Mouse (Mus musculus): ENCODE data around the gene Lkaaear1. TPM values are rescaled to one million over a fixed set of nuclear protein-coding genes. Genes with fewer than 3 reads are reported as not detected.

Gene Lkaaear1
- polyA plus RNA-seq, 1 experiment from 2014 or later, result not detected

- no peak for ATAC-seq (replicated peaks; ENCODE audit: insufficient number of reproducible peaks, insufficient read depth, low FRiP score, low read depth)
- H3K27ac ChIP-seq, result no peak overlapping the region
- H3K4me3 ChIP-seq, result no peak overlapping the region
- H3K4me1 ChIP-seq (replicated peaks), result peaks cover 5% of the 10 kb centered on the region
- peaks cover 82% of the 10 kb centered on the region for H3K36me3 ChIP-seq
- H3K9ac ChIP-seq, result no peak overlapping the region
- H3K4me2 ChIP-seq, result no peak overlapping the region
- no peaks in the 10 kb centered on the region for H3K9me3 ChIP-seq (replicated peaks)
- no peaks in the 10 kb centered on the region for H3K27me3 ChIP-seq
Measured at GRCm38 (mm10) chr2:181653065-181653464, 45.2 kb downstream of the Lkaaear1 start.

- WGBS, result 93% methylated on average over 10 of the region's 10 CpGs
- no peak for ATAC-seq (replicated peaks; ENCODE audit: insufficient number of reproducible peaks, insufficient read depth, low FRiP score, low read depth)
- Histone ChIP-seq H3K4me2 (no peak overlapping the region), H3K4me3 (no peak overlapping the region), H3K27me3 (no peaks in the 10 kb centered on the region), H3K36me3 (peaks cover 86% of the 10 kb centered on the region), H3K9ac (no peak overlapping the region), H3K4me1 (replicated peaks) (peaks cover 5% of the 10 kb centered on the region), H3K27ac (no peak overlapping the region), H3K9me3 (replicated peaks) (no peaks in the 10 kb centered on the region)
Measured at GRCm38 (mm10) chr2:181648926-181649325, 49.3 kb downstream of the Lkaaear1 start.

Other genes with a start within 250 kb of the Lkaaear1 start
- 8.6 and 10.4 TPM in 2 replicates for gene Zbtb46, start 239.0 kb downstream of the Lkaaear1 start, polyA plus RNA-seq (2015; fragmentation: Nextera tagmentation; extraction: Ambion mirVana)
- 0.10 and 0.26 TPM in 2 replicates for gene Abhd16b, start 205.2 kb downstream of the Lkaaear1 start, polyA plus RNA-seq (2015; fragmentation: Nextera tagmentation; extraction: Ambion mirVana)
- 105 and 117 TPM in 2 replicates for gene Tpd52l2, start 201.3 kb downstream of the Lkaaear1 start, polyA plus RNA-seq (2015; fragmentation: Nextera tagmentation; extraction: Ambion mirVana)
- 70.3 and 83.3 TPM in 2 replicates for gene Dnajc5, start 178.0 kb downstream of the Lkaaear1 start, polyA plus RNA-seq (2015; fragmentation: Nextera tagmentation; extraction: Ambion mirVana)
- gene Uckl1, start 113.5 kb downstream of the Lkaaear1 start, polyA plus RNA-seq (2015; fragmentation: Nextera tagmentation; extraction: Ambion mirVana), result 61.8 and 71.6 TPM in 2 replicates
- gene Prpf6, start 106.6 kb downstream of the Lkaaear1 start, polyA plus RNA-seq (2015; fragmentation: Nextera tagmentation; extraction: Ambion mirVana), result 38.9 and 45.5 TPM in 2 replicates
- gene Zfp512b, start 105.6 kb downstream of the Lkaaear1 start, polyA plus RNA-seq (2015; fragmentation: Nextera tagmentation; extraction: Ambion mirVana), result 23.1 and 35.8 TPM in 2 replicates
- gene Samd10, start 99.2 kb downstream of the Lkaaear1 start, polyA plus RNA-seq (2015; fragmentation: Nextera tagmentation; extraction: Ambion mirVana), result 9.6 and 14.9 TPM in 2 replicates
- not detected in 2 replicates for gene Gm29797, start 41.4 kb downstream of the Lkaaear1 start, polyA plus RNA-seq (2015; fragmentation: Nextera tagmentation; extraction: Ambion mirVana)
- 41.9 and 47.2 TPM in 2 replicates for gene Sox18, start 26.8 kb downstream of the Lkaaear1 start, polyA plus RNA-seq (2015; fragmentation: Nextera tagmentation; extraction: Ambion mirVana)
- gene Tcea2, start 18.1 kb downstream of the Lkaaear1 start, polyA plus RNA-seq (2015; fragmentation: Nextera tagmentation; extraction: Ambion mirVana), result 13.5 and 19.2 TPM in 2 replicates
- gene Rgs19, start 4.5 kb downstream of the Lkaaear1 start, polyA plus RNA-seq (2015; fragmentation: Nextera tagmentation; extraction: Ambion mirVana), result 30.9 and 45.3 TPM in 2 replicates
- 1.8 and 3.0 TPM in 2 replicates for gene Oprl1, start 16.6 kb upstream of the Lkaaear1 start, polyA plus RNA-seq (2015; fragmentation: Nextera tagmentation; extraction: Ambion mirVana)
- gene Myt1, start 64.9 kb upstream of the Lkaaear1 start, polyA plus RNA-seq (2015; fragmentation: Nextera tagmentation; extraction: Ambion mirVana), result 0.06 and 0.38 TPM in 2 replicates
- gene Pcmtd2, start 139.4 kb upstream of the Lkaaear1 start, polyA plus RNA-seq (2015; fragmentation: Nextera tagmentation; extraction: Ambion mirVana), result 27.0 and 29.3 TPM in 2 replicates
- gene Polr3k, start 165.9 kb upstream of the Lkaaear1 start, polyA plus RNA-seq (2015; fragmentation: Nextera tagmentation; extraction: Ambion mirVana), result 37.9 and 41.5 TPM in 2 replicates